Mouse (Mus musculus) cerebellum, postnatal 14 days (tissue): ENCODE results near the gene Ankrd36.
"Not testable (repeated sequence)": the region's sequence is repeated elsewhere in the genome, so short reads cannot be mapped to it uniquely, and the experiment has no call there.

Experiments used
- DNase-seq, 2 experiments: peaks; one replicate each; pipeline ENCODE4 v3.0.0; 2021; ENCODE audit warnings: mixed read lengths in 2 of 2

Ankrd36 gene

DNA sequence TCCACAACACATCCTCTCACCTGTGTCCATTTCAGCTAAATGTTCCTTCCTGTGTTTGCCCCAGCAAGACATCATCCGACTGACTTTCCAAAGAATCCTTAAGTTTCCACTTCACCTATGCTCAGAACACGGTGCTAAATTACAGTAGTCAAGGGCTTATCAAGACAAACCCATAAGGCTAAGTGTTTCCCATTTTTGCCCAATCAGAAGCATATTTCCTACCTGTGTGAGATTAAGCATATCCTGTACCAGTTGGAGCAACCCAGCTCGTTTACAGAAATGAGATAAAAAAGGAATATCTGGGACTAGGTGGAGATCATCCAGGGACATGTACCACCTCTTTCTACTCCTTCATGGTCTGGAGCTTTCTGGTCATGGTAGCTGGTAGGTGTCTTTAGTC, 22.8 kb upstream of the Ankrd36 start:
- no peak for DNase-seq

DNA sequence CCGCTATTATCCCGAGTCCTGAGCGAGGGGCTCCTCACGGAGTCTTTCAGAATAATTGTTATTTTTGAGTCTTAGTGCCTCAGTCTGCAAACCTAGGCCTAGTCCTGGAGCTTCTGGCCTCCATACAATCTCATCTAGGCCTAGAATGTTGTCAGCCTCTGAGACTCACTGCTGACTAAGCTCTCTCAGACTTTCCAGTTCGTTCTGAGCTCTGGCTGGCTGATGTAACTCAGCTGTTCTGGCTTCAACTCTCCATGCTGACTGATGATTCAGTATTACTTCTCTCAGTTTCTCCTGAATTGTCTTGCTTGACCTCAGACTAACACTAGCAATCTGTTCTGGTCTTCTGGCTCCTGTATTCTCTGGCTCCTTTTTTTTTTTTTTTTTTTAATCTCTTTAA, 18.1 kb upstream of the Ankrd36 start:
- DNase-seq, result no peak

- DNase-seq, result no peak
Measured at GRCm38 (mm10) chr11:5551931-5552330, 17.6 kb upstream of the Ankrd36 start.

- DNase-seq, result peak in 1 of 2 experiments; percentile 15
Measured at GRCm38 (mm10) chr11:5560273-5560672, 9.2 kb upstream of the Ankrd36 start.

DNA sequence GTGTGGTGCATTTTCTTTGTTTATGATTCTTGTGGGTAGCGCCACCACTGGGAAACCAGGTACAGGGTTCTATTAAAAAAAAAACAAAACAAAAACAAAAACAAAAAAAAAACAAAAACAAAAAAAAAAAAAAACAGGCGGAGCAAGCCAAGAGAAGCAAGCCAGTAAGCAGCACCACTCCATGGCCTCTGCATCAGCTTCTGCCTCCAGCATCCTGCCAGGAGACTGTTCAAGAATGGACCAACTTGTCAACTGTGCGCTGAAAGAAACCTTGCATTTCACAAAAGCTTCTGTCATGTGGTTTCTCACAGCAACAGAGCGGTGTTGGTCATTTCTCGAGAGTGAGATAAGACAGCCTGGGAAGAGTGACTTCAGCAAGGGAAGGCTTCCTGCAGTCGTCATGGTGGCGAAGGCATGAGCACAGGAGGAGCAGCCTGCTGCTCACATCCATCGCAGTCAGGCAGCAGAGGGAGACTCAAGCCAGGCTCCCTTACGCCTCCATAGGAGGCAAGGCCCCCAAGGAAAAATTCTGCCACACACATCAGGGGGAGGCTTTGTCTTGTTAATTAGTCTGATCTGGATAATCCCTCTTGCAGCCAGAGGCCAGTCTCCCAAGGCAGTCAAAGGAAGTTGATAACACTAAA, 6.7 kb upstream of the Ankrd36 start:
- no peak for DNase-seq

- DNase-seq, result no peak
Measured at GRCm38 (mm10) chr11:5563898-5564297, 5.6 kb upstream of the Ankrd36 start.

- DNase-seq, result no peak
Measured at GRCm38 (mm10) chr11:5565596-5565995, 3.9 kb upstream of the Ankrd36 start.

DNA sequence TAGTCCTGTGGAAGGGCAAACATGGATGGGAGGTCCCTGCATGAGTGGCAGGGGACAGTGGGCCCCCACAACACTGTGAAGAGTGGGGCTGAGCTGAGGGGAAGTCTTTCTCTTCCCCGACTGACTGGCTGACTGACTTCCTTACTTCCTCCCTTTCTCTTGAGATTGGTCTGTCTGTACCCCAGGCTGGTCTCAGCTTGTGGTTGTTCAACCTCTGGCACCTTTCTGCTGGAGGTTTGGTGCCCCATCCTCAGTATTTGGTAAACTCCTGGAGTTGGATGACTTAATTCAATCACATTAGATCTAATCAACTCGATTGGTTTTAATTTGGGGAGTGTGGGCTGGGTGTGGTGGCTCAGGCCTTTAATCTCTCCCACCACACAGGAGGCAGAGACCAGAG, 3.0 kb upstream of the Ankrd36 start:
- DNase-seq, result no peak

DNA sequence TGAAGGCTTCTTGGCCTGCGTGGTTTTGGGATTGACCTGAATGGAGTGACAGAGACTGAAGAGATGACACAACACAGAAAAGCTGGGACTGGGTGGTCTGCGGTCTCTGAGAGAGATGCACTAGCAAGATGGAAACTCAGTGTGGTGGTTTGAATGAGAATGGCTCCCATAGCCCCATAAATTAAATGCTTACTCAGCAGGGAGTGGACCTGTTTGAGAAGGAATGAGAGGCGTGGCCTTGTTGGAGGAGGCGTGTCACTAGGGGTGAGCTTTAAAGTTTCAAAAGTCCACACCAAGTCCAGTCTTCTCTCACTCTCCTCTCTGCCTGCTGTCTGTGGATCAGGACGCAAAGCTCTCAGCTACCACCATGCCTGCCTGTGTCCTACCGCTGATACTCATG, 1.8 kb upstream of the Ankrd36 start:
- DNase-seq, result no peak

DNA sequence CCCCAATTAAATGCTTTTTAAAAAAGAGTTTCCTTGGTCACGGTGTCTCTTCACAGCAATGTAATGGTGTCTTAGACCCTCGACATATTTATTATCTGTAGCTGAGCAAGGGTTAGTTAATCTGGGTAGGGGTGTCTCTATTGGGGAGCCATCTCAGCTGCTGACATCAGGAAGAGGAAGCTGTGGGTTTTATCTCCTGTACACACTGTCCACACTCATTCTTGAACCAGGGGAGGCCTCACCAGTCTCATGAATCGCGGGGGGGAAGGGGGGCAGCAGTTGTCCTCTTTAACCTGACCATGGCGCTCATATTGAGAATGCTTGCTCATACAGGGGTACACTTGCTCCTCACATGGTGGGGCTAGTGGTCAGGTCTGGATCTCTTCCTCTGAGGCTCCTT, 1.4 kb upstream of the Ankrd36 start:
- DNase-seq, result no peak

- no peak for DNase-seq
Measured at GRCm38 (mm10) chr11:5571856-5572255, 2.4 kb downstream of the Ankrd36 start.

DNA sequence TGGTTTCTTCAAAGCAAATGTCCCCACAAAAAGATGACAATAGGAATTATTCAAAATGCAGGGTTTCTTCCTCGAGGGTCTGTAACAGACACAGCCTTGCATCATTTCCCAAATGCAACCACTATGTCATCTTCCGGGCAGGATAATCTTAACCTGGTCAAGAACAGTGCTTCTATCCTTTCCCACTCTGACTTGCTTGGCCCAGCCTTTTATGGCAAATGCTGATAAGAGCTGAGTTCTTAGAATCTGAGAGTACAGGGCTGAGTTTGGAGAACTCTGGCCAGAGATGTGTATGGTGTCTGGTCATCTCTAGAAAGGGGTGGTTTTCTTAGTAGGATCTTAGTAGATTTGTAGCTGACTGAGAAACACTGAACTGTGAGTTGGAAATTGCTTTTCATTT, 4.3 kb downstream of the Ankrd36 start:
- DNase-seq, result no peak

- no peak for DNase-seq
Measured at GRCm38 (mm10) chr11:5575046-5575445, 5.6 kb downstream of the Ankrd36 start.

DNA sequence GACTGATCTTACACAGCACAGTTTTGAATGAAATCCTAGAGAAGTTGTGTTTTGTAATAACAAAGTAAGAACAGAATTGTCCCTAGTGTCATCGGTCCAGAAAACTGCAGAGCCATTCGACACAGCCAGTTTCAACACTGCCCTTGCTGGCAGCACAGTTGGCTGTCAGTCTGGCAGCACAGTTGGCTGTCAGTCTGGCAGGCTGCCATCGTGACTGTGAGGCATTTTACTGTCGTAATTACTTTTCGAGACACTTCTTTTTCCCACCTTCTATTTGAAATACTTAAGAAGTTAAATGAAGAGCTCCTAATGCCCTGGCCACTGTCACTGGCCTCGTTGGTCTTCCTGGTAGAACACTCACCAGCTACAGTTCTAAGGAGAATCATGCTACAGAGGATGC, 22.9 kb downstream of the Ankrd36 start:
- DNase-seq, result peak; percentile 71 to 73

DNA sequence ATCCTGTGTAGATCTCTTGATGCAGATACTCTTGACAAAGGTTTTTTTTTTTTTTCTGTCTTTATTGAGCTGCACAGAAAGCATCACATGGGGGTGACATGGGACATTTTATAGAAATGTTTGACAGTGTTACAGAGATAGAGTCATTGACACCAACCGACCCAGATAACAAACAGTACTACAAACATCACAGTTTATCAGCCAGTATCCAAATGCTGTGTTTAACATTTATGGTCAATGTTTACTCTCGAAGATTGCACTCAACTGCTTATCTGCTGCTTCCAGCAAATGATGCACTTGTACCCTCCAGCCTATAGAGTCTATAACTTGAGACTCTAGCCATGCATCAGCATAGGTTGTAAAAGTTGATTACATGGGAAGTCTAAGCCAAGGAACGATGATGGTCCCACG, 25.9 kb downstream of the Ankrd36 start:
- no peak for DNase-seq

DNA sequence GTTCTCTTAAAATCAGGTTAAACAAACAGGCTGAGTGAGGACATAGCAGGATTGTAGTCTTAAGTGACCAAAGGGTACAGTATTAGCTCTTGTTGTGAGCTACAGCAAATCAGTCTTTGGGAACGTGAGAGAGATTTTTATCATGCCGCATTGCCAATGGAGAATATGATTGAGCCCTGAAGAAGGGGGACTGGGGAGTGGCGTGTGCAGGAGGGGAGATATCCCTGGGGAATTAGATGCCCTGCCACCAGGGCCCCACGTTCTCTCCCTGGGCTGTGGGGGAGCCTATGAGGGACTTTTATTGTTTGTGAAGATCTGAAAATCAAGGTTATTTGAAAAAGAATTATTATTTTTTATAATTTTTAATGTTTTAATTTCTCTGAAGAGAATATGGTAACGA, 26.3 kb downstream of the Ankrd36 start:
- no peak for DNase-seq

- DNase-seq, result no peak
Measured at GRCm38 (mm10) chr11:5596756-5597155, 27.3 kb downstream of the Ankrd36 start.

DNA sequence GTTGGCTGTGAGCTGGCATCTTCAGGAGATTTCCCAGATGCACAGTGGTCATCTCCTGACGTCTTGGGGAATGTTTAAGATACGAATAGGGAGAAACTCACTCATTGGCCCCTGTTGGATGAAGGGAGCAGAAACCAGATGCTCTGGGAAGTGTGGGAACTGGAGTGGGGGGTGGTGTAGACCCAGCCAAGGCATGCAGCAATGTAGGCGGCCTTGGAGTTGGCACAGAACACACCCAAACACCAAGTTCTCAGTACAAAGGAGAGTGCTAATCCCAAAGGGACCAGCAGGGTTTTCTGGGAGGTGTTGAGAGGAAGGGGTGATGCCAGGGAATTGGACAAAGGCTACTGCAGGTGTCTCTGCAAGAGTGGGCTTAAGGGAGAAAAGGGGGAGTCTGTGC, 35.9 kb downstream of the Ankrd36 start:
- DNase-seq, result no peak

DNA sequence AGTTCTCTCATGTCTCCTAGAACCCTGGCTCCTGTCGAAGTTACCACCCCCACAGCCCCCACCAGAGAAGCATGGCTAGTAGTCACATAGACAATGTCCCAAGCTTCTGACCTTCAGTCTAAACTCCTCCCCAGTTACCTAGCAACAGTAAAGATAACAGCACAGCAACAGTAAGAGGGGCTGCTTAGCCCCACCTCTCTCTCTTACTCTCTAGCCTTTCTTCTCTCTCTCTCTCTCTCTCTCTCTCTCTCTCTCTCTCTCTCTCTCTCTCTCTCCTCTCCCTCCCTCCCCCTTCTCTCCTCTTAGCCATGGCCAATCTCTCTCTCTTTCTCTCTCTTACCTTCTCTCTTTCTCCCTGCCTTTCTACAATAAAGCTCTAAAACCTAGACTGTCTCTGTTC, 42.4 kb downstream of the Ankrd36 start:
- not testable (repeated sequence) for DNase-seq

- DNase-seq, result peak; percentile 20 to 51
Measured at GRCm38 (mm10) chr11:5614453-5614852, 45.0 kb downstream of the Ankrd36 start.

- no peak for DNase-seq
Measured at GRCm38 (mm10) chr11:5625101-5625500, 55.6 kb downstream of the Ankrd36 start.

- DNase-seq, result peak; percentile 84 to 89
Measured at GRCm38 (mm10) chr11:5629033-5629432, 59.5 kb downstream of the Ankrd36 start.

GRCm38 (mm10) chr11:5643085-5643484, 73.6 kb downstream of the Ankrd36 start:
- DNase-seq, result no peak

DNA sequence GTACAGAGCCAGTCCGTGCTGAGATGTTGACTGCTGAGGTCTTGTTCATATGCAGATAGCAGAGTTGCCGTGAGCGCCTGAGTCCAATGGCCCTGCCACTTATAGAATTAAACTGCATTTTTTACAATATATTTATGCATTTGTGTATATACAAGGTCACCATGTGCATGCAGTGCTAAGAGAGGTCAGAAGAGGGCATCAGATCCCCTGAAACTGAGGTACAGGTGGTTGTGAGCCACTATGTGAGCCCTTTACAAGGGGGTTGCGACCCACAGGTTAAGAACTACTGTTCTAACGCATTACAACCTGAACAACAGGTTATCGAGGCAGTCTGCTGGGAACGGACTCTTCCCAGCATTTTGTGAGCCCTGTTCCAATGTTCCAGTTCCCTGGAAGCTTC, 80.8 kb downstream of the Ankrd36 start:
- peak; percentile 10 to 19 for DNase-seq

GRCm38 (mm10) chr11:5682541-5682940, 113.1 kb downstream of the Ankrd36 start:
- no peak for DNase-seq
